Mouse (Mus musculus): ENCODE measurements around the gene Atp1b3. TPM values are rescaled to one million over a fixed set of nuclear protein-coding genes. Genes with fewer than 3 reads are reported as not detected.
"Not testable (repeated sequence)": the region's sequence is repeated elsewhere in the genome, so short reads cannot be mapped to it uniquely, and the experiment has no call there.

Gene Atp1b3
- polyA plus RNA-seq, 1 experiment from 2014 or later = 57.3 TPM

DNA sequence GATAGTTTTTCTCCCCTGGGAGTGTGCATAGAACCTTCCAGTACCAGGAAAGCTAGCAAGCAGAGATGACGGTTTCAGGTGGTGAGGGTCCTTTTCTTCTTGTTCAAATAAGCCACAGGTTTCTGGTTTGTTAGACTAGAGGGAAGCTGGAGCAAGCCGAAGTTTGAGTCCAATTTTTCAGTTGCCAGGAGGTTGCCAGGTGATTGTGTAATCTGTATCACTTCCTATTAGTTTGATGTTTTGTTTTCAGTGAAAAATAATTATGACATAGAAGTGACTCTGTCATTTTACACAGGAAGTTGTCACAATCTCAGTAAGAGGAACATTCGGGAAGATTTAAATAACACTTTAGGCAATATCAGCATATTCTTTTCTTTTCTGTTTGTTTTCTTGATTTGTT lies 11.6 kb upstream of the Atp1b3 start:
- no peak overlapping the region for H3K4me3 ChIP-seq (ENCODE audit: low read depth, low read length)
- no peak overlapping the region for H3K4me2 ChIP-seq (ENCODE audit: low read depth, low read length)
- ATAC-seq (ENCODE audit: low read depth) = no peak
- H3K4me1 ChIP-seq (ENCODE audit: control insufficient read depth, low read depth, low read length) = no peaks in the 10 kb centered on the region
- H3K27me3 ChIP-seq (ENCODE audit: control insufficient read depth, insufficient read depth, low read depth, low read length) = no peaks in the 10 kb centered on the region
- no peak overlapping the region for H3K9ac ChIP-seq (ENCODE audit: low read depth, low read length)
- WGBS (ENCODE audit: insufficient replicate concordance) = 50% methylated on average over 3 of the region's 3 CpGs
- H3K27ac ChIP-seq (ENCODE audit: low read length) = no peak overlapping the region
- no peaks in the 10 kb centered on the region for H3K36me3 ChIP-seq (ENCODE audit: control insufficient read depth, insufficient read depth)
- H3K9me3 ChIP-seq (replicated peaks; ENCODE audit: control insufficient read depth, low read length) = no peaks in the 10 kb centered on the region

DNA sequence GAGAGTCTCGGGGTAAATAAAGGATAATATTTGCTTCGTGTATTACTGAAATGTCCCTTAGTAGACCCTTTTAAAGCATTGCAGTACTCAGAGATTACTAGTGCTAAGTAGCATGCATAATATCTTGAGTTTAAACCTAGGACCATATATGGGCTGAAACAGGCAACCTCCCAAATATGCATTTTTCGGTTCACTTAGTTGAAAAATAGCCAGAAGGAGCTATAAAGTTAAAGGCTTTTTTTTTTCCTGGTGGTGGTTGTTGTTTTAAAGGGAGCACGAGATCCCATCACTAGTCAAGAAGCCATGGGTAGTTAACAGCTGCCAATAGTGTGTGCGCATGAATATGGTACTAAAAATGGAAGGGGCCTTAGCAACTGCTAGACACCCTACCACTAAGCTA lies 6.8 kb upstream of the Atp1b3 start:
- Histone ChIP-seq H3K4me2 (ENCODE audit: low read depth, low read length) (no peak overlapping the region), H3K27ac (ENCODE audit: low read length) (no peak overlapping the region), H3K9me3 (replicated peaks; ENCODE audit: control insufficient read depth, low read length) (no peaks in the 10 kb centered on the region), H3K9ac (ENCODE audit: low read depth, low read length) (no peak overlapping the region), H3K4me3 (ENCODE audit: low read depth, low read length) (no peak overlapping the region), H3K4me1 (ENCODE audit: control insufficient read depth, low read depth, low read length) (peaks cover 6% of the 10 kb centered on the region), H3K27me3 (ENCODE audit: control insufficient read depth, insufficient read depth, low read depth, low read length) (no peaks in the 10 kb centered on the region), H3K36me3 (ENCODE audit: control insufficient read depth, insufficient read depth) (no peaks in the 10 kb centered on the region)
- 74% methylated on average over 5 of the region's 5 CpGs for WGBS (ENCODE audit: insufficient replicate concordance)
- no peak for ATAC-seq (ENCODE audit: low read depth)

DNA sequence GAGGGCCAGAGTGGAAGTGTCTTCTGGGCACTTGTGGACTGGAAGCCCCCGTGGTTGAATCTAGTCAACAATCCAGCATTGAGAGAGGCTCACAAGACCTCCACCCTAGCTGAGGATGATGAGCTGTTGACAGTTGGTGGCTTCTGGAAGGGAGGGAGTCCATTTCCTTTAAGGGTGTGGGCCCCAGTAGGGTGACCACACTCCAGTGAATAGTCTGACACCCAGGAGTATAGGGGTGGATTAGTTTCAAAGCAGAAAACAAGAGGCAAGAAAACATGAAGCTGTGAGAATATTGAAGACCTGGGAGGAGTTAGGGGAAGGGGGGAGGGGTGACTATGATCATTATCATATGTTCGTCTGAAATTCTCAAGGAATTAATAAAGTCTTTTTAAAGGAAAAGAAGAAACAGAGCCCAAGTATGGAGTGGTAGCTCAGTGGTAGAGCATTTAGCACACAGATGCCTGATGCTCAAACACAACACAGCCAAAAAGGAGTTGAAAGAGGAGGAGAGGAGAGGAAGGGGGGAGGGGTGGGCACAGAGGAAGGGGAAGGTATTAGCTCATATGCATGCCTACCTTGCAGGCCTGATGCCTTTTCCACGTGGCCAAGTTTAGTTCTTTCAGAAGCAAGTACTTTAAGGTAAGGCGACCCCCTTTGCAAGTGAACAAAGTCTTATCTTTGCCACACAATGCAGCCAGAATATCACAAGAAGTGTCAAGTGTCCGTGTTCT lies 5.6 kb upstream of the Atp1b3 start:
- H3K27me3 ChIP-seq (ENCODE audit: control insufficient read depth, insufficient read depth, low read depth, low read length) = no peaks in the 10 kb centered on the region
- H3K9ac ChIP-seq (ENCODE audit: low read depth, low read length) = no peak overlapping the region
- H3K4me3 ChIP-seq (ENCODE audit: low read depth, low read length) = no peak overlapping the region
- H3K4me2 ChIP-seq (ENCODE audit: low read depth, low read length) = no peak overlapping the region
- 16% methylated on average over 5 of the region's 5 CpGs for WGBS (ENCODE audit: insufficient replicate concordance)
- peaks cover 10% of the 10 kb centered on the region for H3K4me1 ChIP-seq (ENCODE audit: control insufficient read depth, low read depth, low read length)
- H3K36me3 ChIP-seq (ENCODE audit: control insufficient read depth, insufficient read depth) = no peaks in the 10 kb centered on the region
- H3K27ac ChIP-seq (ENCODE audit: low read length) = no peak overlapping the region
- 0 out of 2 replicates have a peak, but pooled peaks have one; percentile 32 for ATAC-seq (ENCODE audit: low read depth)
- no peaks in the 10 kb centered on the region for H3K9me3 ChIP-seq (replicated peaks; ENCODE audit: control insufficient read depth, low read length)

DNA sequence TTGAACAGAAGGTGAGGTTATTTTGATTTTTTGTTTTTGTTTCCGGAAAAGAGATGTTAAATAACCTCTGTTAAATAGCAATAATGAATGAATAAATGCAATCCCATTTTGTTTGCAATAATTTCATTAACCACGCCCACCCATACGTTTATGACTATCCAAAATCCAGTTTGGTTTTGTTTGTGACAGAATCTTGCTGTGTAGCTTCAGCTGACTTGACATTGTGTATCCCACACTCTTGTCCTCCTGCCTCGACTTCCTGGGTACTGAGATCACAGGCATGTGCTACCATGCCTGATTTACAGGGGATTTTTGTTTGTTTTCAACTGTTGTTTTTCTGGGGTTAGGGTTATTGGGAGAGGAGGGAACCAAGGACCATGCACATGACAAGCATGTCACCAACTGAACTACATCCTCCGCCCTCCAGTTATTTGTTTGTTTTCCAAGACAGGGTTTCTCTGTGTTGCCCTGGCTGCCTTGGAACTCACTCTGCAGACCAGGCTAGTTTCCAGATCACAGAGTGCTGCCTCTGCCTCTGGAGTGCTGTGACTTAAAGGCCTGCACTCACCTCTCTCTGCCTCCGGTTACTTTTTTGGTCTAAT lies 1.1 kb upstream of the Atp1b3 start:
- H3K4me2 ChIP-seq (ENCODE audit: low read depth, low read length) = no peak overlapping the region
- H3K27me3 ChIP-seq (ENCODE audit: control insufficient read depth, insufficient read depth, low read depth, low read length) = no peaks in the 10 kb centered on the region
- no peak for ATAC-seq (ENCODE audit: low read depth)
- 40% methylated on average over 6 of the region's 6 CpGs for WGBS (ENCODE audit: insufficient replicate concordance)
- no peak overlapping the region for H3K9ac ChIP-seq (ENCODE audit: low read depth, low read length)
- no peaks in the 10 kb centered on the region for H3K9me3 ChIP-seq (replicated peaks; ENCODE audit: control insufficient read depth, low read length)
- H3K27ac ChIP-seq (ENCODE audit: low read length) = no peak overlapping the region
- H3K4me3 ChIP-seq (ENCODE audit: low read depth, low read length) = no peak overlapping the region
- H3K36me3 ChIP-seq (ENCODE audit: control insufficient read depth, insufficient read depth) = no peaks in the 10 kb centered on the region
- peaks cover 20% of the 10 kb centered on the region for H3K4me1 ChIP-seq (ENCODE audit: control insufficient read depth, low read depth, low read length)

DNA sequence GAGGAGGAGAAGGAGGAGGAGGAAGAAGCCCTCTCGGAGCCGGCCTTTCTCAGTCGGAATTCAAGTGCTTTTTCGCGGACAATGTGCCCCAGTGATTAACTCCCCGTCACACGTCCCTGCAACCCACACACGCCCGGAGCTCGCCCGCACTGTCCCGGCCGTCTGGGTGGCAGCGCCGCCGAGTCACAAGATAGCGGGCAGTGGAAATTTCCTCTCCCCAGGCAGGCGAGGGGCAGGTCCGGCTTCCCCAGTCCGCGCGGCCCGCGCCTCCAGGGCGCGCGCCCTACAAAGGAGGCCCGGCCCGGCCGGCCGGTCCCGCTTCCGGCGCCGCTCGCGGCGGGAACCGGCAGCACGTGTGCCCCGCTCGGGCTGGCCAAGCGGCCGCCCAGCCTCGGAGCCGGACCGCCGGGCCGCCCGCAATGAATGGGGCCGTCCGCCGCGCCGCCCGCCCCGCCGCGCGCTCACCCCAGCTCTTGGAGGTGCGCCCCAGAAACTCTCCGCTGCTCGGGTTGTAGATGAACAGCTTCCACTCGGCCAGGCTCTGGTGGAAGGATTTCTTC lies 581 bp downstream of the Atp1b3 start:
- Histone ChIP-seq H3K4me1 (ENCODE audit: control insufficient read depth, low read depth, low read length) (peaks cover 18% of the 10 kb centered on the region), H3K4me2 (ENCODE audit: low read depth, low read length) (peak overlapping the region; percentile 87), H3K9ac (ENCODE audit: low read depth, low read length) (peak overlapping the region; percentile 91), H3K27ac (ENCODE audit: low read length) (peak overlapping the region; percentile 93), H3K36me3 (ENCODE audit: control insufficient read depth, insufficient read depth) (no peaks in the 10 kb centered on the region), H3K27me3 (ENCODE audit: control insufficient read depth, insufficient read depth, low read depth, low read length) (no peaks in the 10 kb centered on the region), H3K9me3 (replicated peaks; ENCODE audit: control insufficient read depth, low read length) (no peaks in the 10 kb centered on the region), H3K4me3 (ENCODE audit: low read depth, low read length) (peak overlapping the region; percentile 86)
- ATAC-seq (ENCODE audit: low read depth) = peak; percentile 63
- WGBS (ENCODE audit: insufficient replicate concordance) = under 1% methylated on average over 61 of the region's 64 CpGs

DNA sequence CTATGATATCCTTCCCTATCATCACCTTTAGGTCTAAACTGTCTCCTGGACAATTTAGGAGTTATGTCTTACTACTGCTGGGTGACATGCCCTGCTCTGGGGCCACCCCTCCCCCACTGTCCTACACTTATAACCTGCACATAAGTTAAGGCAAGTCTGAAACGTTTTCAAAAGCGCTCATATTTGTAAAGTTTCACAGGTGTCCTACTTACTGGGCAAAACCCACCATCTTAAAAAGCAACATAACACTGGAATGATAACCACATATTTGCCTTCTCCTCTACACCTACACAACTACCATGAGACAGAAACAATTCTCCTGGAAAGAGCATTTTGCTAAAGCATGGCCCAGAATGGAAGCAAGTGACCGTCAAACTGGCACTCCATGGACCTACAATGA lies 4.2 kb downstream of the Atp1b3 start:
- no peak overlapping the region for H3K4me3 ChIP-seq (ENCODE audit: low read depth, low read length)
- no peak overlapping the region for H3K9ac ChIP-seq (ENCODE audit: low read depth, low read length)
- no peaks in the 10 kb centered on the region for H3K27me3 ChIP-seq (ENCODE audit: control insufficient read depth, insufficient read depth, low read depth, low read length)
- 81% methylated on average over 3 of the region's 3 CpGs for WGBS (ENCODE audit: insufficient replicate concordance)
- H3K36me3 ChIP-seq (ENCODE audit: control insufficient read depth, insufficient read depth) = no peaks in the 10 kb centered on the region
- H3K9me3 ChIP-seq (replicated peaks; ENCODE audit: control insufficient read depth, low read length) = no peaks in the 10 kb centered on the region
- peaks cover 14% of the 10 kb centered on the region for H3K4me1 ChIP-seq (ENCODE audit: control insufficient read depth, low read depth, low read length)
- ATAC-seq (ENCODE audit: low read depth) = no peak
- no peak overlapping the region for H3K27ac ChIP-seq (ENCODE audit: low read length)
- no peak overlapping the region for H3K4me2 ChIP-seq (ENCODE audit: low read depth, low read length)

DNA sequence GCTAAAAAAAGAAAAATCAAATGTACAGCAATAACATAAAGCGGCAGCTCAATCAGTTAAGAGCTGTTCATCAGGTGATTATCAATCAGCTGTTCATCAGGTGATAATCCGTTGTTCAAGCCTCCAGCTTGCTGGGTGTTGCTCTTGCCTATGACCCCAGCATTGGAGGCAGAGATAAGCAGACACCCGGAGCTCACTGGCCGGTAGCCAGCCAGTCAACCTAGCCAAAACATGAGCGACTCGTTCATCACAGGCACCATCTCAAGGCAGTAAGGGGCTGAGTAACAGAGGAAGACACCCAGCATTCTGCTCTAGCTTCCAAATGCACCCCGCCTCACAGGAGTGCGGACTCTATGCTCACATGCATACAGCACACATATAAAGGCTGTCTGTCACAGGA lies 10.4 kb downstream of the Atp1b3 start:
- Histone ChIP-seq H3K4me1 (ENCODE audit: control insufficient read depth, low read depth, low read length) (peaks cover 9% of the 10 kb centered on the region), H3K9me3 (replicated peaks; ENCODE audit: control insufficient read depth, low read length) (no peaks in the 10 kb centered on the region), H3K27me3 (ENCODE audit: control insufficient read depth, insufficient read depth, low read depth, low read length) (no peaks in the 10 kb centered on the region), H3K36me3 (ENCODE audit: control insufficient read depth, insufficient read depth) (no peaks in the 10 kb centered on the region), H3K4me2 (ENCODE audit: low read depth, low read length) (0 out of 2 replicates have a peak overlapping the region, but pooled peaks have one; percentile 2), H3K4me3 (ENCODE audit: low read depth, low read length) (no peak overlapping the region), H3K27ac (ENCODE audit: low read length) (no peak overlapping the region), H3K9ac (ENCODE audit: low read depth, low read length) (no peak overlapping the region)
- WGBS (ENCODE audit: insufficient replicate concordance) = 25% methylated on average over 8 of the region's 8 CpGs
- peak; percentile 77 for ATAC-seq (ENCODE audit: low read depth)

DNA sequence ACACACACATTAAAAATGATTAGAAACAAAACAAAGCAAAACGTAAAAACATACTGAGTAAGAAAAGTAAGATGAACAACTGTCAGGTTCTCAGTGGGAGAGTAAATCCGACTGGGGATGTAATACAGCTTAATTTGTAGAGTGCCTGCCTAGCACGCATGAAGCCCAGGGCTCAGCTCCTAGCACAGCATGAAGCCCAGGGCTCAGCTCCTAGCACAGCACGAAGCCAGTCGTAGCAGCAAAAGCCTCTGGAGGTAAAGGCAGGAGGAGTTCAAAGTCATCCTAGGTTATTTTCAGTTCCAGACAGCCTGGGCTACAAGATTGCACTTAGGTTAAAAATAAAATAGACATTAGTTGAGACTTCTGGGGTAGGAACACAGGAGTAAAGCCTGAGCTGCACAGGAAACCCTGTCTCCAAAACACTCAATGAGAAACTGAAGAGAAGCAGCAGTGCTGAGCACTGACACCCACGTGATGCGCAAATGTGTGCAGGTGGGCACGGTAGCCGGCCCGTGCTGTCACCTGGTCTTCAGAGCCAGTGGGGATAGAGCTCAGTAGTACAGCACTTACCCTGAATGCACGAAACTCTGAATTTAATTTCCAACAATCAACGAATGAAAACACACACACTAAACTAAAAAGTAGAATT lies 11.0 kb downstream of the Atp1b3 start:
- H3K4me3 ChIP-seq (ENCODE audit: low read depth, low read length) = no peak overlapping the region
- H3K4me2 ChIP-seq (ENCODE audit: low read depth, low read length) = no peak overlapping the region

DNA sequence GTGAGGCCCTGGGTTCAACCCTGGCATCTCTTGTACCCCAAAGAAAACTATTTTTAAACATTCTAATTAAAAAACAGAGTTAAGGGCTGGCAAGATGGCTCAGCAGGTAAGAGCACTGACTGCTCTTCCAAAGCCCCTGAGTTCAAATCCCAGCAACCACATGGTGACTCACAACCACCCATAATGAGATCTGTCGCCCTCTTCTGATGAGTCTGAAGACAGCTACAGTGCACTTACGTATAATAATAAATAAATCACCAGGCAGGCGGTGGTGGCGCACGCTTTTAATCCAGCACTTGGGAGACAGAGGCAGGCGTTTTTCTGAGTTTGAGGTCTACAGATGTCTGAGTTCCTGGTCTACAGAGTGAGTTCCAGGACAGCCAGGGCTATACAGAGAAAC lies 12.5 kb downstream of the Atp1b3 start:
- H3K4me3 ChIP-seq (ENCODE audit: low read depth, low read length); ATAC-seq (ENCODE audit: low read depth); H3K4me2 ChIP-seq (ENCODE audit: low read depth, low read length); H3K27ac ChIP-seq (ENCODE audit: low read length); H3K9ac ChIP-seq (ENCODE audit: low read depth, low read length); H3K4me1 ChIP-seq (ENCODE audit: control insufficient read depth, low read depth, low read length); H3K27me3 ChIP-seq (ENCODE audit: control insufficient read depth, insufficient read depth, low read depth, low read length); H3K9me3 ChIP-seq (replicated peaks; ENCODE audit: control insufficient read depth, low read length); H3K36me3 ChIP-seq (ENCODE audit: control insufficient read depth, insufficient read depth): not testable (repeated sequence)
- 81% methylated on average over 6 of the region's 6 CpGs for WGBS (ENCODE audit: insufficient replicate concordance)

More for the DNA sequence above, 11.0 kb downstream of the Atp1b3 start:
- ATAC-seq (ENCODE audit: low read depth) = no peak
- H3K9me3 ChIP-seq (replicated peaks; ENCODE audit: control insufficient read depth, low read length) = no peaks in the 10 kb centered on the region
- H3K9ac ChIP-seq (ENCODE audit: low read depth, low read length) = no peak overlapping the region
- H3K27ac ChIP-seq (ENCODE audit: low read length) = no peak overlapping the region
- 80% methylated on average over 12 of the region's 12 CpGs for WGBS (ENCODE audit: insufficient replicate concordance)
- no peaks in the 10 kb centered on the region for H3K27me3 ChIP-seq (ENCODE audit: control insufficient read depth, insufficient read depth, low read depth, low read length)
- no peaks in the 10 kb centered on the region for H3K36me3 ChIP-seq (ENCODE audit: control insufficient read depth, insufficient read depth)
- peaks cover 9% of the 10 kb centered on the region for H3K4me1 ChIP-seq (ENCODE audit: control insufficient read depth, low read depth, low read length)
